Mouse (Mus musculus) CH12.LX (cell line): Measurements from ENCODE around the gene Cenpa.
A peak's percentile ranks its signal among the peaks of the same experiment; 100 is the strongest.

ENCODE experiments used
- BHLHE40 ChIP-seq: IDR thresholded peaks from 2 replicates; pipeline ENCODE4 v1.6.1; 2011; ENCODE audit warnings: mild to moderate bottlenecking, low read depth, low read length, improper control_type of control experiment
- CHD1 ChIP-seq: IDR thresholded peaks from 2 replicates; pipeline ENCODE4 v1.6.1; 2012; ENCODE audit warnings: low read depth, low read length, improper control_type of control experiment, inconsistent platforms
- CHD2 ChIP-seq: IDR thresholded peaks from 2 replicates; pipeline ENCODE4 v1.6.1; 2011; ENCODE audit warnings: low read length, improper control_type of control experiment
- CTCF ChIP-seq, 2 experiments: IDR thresholded peaks in 1 of 2; conservative IDR thresholded peaks in 1 of 2; 2 replicates each; pipeline ENCODE4 v1.5.1; 2011 to 2012; ENCODE audit warnings: low read depth in 2 of 2, low read length in 2 of 2, improper control_type of control experiment in 1 of 2, inconsistent platforms in 1 of 2, mild to moderate bottlenecking in 1 of 2, moderate library complexity in 1 of 2
- ETS1 ChIP-seq: conservative IDR thresholded peaks from 2 replicates; pipeline ENCODE4 v1.6.1; 2012; ENCODE audit warnings: low read depth, mild to moderate bottlenecking, inconsistent platforms, low read length, improper control_type of control experiment, moderate library complexity
- MAX ChIP-seq: IDR thresholded peaks from 2 replicates; pipeline ENCODE4 v1.6.1; 2011; ENCODE audit warnings: low read length, improper control_type of control experiment
- MAZ ChIP-seq: IDR thresholded peaks from 2 replicates; pipeline ENCODE4 v1.6.1; 2012; ENCODE audit warnings: low read depth, mild to moderate bottlenecking, inconsistent platforms, low read length, improper control_type of control experiment, moderate library complexity
- MEF2A ChIP-seq: IDR thresholded peaks from 2 replicates; pipeline ENCODE4 v1.6.1; 2014; ENCODE audit warnings: low read depth, mild to moderate bottlenecking, inconsistent platforms, low read length, improper control_type of control experiment, borderline replicate concordance
- MXI1 ChIP-seq: IDR thresholded peaks from 2 replicates; pipeline ENCODE4 v1.6.1; 2011; ENCODE audit warnings: mild to moderate bottlenecking, low read depth, low read length, improper control_type of control experiment
- NRF1 ChIP-seq: IDR thresholded peaks from 2 replicates; pipeline ENCODE4 v1.6.1; 2014; ENCODE audit warnings: low read depth, mild to moderate bottlenecking, inconsistent platforms, low read length, improper control_type of control experiment, moderate library complexity
- POLR2A ChIP-seq: IDR thresholded peaks from 2 replicates; pipeline ENCODE4 v1.6.1; 2011; ENCODE audit warnings: low read depth, mild to moderate bottlenecking, improper control_type of control experiment, low read length
- RCOR1 ChIP-seq: conservative IDR thresholded peaks from 2 replicates; pipeline ENCODE4 v1.6.1; 2012; ENCODE audit warnings: low read depth, mild to moderate bottlenecking, inconsistent platforms, low read length, improper control_type of control experiment
- SIN3A ChIP-seq: IDR thresholded peaks from 2 replicates; pipeline ENCODE4 v1.6.1; 2012; ENCODE audit warnings: low read length, improper control_type of control experiment, inconsistent platforms
- ZC3H11A ChIP-seq: IDR thresholded peaks from 2 replicates; pipeline ENCODE4 v1.6.1; 2012; ENCODE audit warnings: low read depth, mild to moderate bottlenecking, inconsistent platforms, low read length, improper control_type of control experiment

DNA sequence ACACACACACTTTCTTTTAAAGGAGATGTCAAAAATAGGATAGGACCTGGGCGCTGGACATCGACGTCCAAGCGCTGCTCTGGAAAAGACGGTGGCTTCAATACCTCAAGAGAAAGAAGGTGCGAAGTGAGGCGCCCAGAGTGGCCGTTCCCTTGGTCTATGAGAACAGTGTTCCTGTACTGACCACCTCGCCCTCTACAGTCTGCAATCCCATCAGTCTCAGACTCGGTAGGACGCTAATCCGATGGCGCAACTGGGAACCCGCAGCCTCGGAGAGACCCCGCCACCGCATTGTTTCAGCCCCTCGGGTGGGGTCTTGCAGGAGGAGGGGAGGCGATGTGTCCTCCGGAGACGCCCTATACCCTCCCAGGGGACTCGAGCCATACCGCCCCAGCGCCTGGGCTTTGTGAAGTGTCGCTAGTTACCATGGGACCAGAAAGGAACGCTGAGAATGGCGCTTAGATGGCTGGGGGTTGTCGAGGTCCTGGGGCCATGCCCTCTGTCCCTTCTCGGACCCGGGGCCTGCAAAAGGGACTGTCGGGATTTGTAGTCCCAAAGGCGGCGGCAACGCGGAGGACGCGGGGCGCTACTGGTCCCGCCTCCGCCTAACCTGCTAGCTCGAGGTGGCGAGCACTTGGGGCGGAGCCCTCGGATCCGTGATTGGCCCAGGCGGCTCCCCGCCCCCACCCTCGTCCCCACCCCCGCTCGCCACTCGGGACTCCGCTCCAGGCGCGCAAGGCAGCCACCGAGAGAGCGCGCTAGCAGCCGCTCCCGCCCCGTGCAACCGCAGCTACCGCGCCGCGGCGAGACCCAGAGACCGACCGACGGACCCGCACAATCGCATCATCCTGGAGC lies 44.8 kb downstream of the Cenpa start, which contains the start of gene Dpysl5:
- TF ChIP-seq POLR2A (no peak), MAX (no peak), SIN3A (no peak), CTCF (conservative IDR thresholded peaks at IDR 0.05 in 1 of 2, IDR thresholded peaks at IDR 0.05 in 1 of 2; ENCODE audit: low read depth in 2 of 2, low read length in 2 of 2) (peak in 1 of 2 experiments; percentile 10; a peak in 2 of 4 replicates), NRF1 (no peak), MEF2A (no peak), MAZ (0 out of 2 replicates have a peak, but pooled peaks have one; percentile 38), RCOR1 (no peak), ETS1 (no peak), CHD2 (peak; percentile 69), CHD1 (no peak), BHLHE40 (no peak), ZC3H11A (no peak), MXI1 (peak; percentile 43; the same call in 1 of the 2 replicates)
